Mouse (Mus musculus) testis, postnatal 14 days (tissue): ENCODE data around the gene Wnt6.
"Not testable (repeated sequence)": the region's sequence is repeated elsewhere in the genome, so short reads cannot be mapped to it uniquely, and the experiment has no call there.

Experiments used
- DNase-seq: peaks from one replicate; pipeline ENCODE4 v3.0.0; 2021; ENCODE audit warnings: low spot score

The Wnt6 gene

GRCm38 (mm10) chr1:74806360-74807311 is 34.9 kb downstream of the Wnt6 start:
- peak; percentile 53 for DNase-seq

- DNase-seq: peak; percentile 43
These were observed 35.9 kb downstream of the Wnt6 start for GRCm38 (mm10) chr1:74807551-74808071.

- peak; percentile 86 for DNase-seq
These were observed 36.4 kb downstream of the Wnt6 start for GRCm38 (mm10) chr1:74808078-74808477.

GRCm38 (mm10) chr1:74809007-74809406 is 37.3 kb downstream of the Wnt6 start:
- peak; percentile 31 for DNase-seq

GRCm38 (mm10) chr1:74814931-74815647 is 43.4 kb downstream of the Wnt6 start:
- no peak for DNase-seq

- DNase-seq: not testable (repeated sequence)
These were observed 44.3 kb downstream of the Wnt6 start for GRCm38 (mm10) chr1:74815965-74816364.

GRCm38 (mm10) chr1:74816612-74817199 is 45.0 kb downstream of the Wnt6 start:
- peak; percentile 93 for DNase-seq

GRCm38 (mm10) chr1:74817219-74817618 is 45.5 kb downstream of the Wnt6 start:
- DNase-seq: no peak

GRCm38 (mm10) chr1:74818509-74818908 is 46.8 kb downstream of the Wnt6 start:
- no peak for DNase-seq

GRCm38 (mm10) chr1:74823598-74823997 is 51.9 kb downstream of the Wnt6 start:
- not testable (repeated sequence) for DNase-seq

GRCm38 (mm10) chr1:74824518-74825302 is 53.0 kb downstream of the Wnt6 start:
- peak; percentile 47 for DNase-seq

- no peak for DNase-seq
These were observed 58.4 kb downstream of the Wnt6 start for GRCm38 (mm10) chr1:74830061-74830460.

GRCm38 (mm10) chr1:74833255-74833654 is 61.6 kb downstream of the Wnt6 start:
- DNase-seq: no peak
